Mouse (Mus musculus): ENCODE results near the gene Tst. TPM values are rescaled to one million over a fixed set of nuclear protein-coding genes. Genes with fewer than 3 reads are reported as not detected.

Gene Tst
- total and polyA plus RNA-seq, 2 experiments from 2014 or later = 36.6 to 40.1 TPM

GRCm38 (mm10) chr15:78378556-78378955 lies 27.2 kb downstream of the Tst start:
- Histone ChIP-seq H3K27ac (ENCODE audit: low read depth, low read length) (no peak overlapping the region), H3K4me2 (ENCODE audit: low read depth) (no peak overlapping the region), H3K27me3 (ENCODE audit: insufficient read depth, low read length) (no peaks in the 10 kb centered on the region), H3K9ac (no peak overlapping the region), H3K4me3 (ENCODE audit: low read depth, low read length) (no peak overlapping the region), H3K9me3 (ENCODE audit: low read length) (no peaks in the 10 kb centered on the region), H3K36me3 (ENCODE audit: insufficient read depth) (no peaks in the 10 kb centered on the region), H3K4me1 (ENCODE audit: insufficient read depth) (no peaks in the 10 kb centered on the region)
- 90% methylated on average over 10 of the region's 10 CpGs for WGBS
- TF ChIP-seq CTCF (IDR thresholded peaks at IDR 0.05; ENCODE audit: low read depth) = no peak
- DNase-seq (no peak), ATAC-seq (no peak)

GRCm38 (mm10) chr15:78377859-78378258 lies 27.8 kb downstream of the Tst start:
- no peaks in the 10 kb centered on the region for H3K4me1 ChIP-seq (ENCODE audit: insufficient read depth)
- no peak overlapping the region for H3K4me3 ChIP-seq (ENCODE audit: low read depth, low read length)
- DNase-seq = no peak
- no peaks in the 10 kb centered on the region for H3K27me3 ChIP-seq (ENCODE audit: insufficient read depth, low read length)
- H3K9me3 ChIP-seq (ENCODE audit: low read length) = no peaks in the 10 kb centered on the region
- 89% methylated on average over 10 of the region's 10 CpGs for WGBS
- no peak overlapping the region for H3K4me2 ChIP-seq (ENCODE audit: low read depth)
- no peak for ATAC-seq
- no peak overlapping the region for H3K27ac ChIP-seq (ENCODE audit: low read depth, low read length)
- no peak overlapping the region for H3K9ac ChIP-seq
- H3K36me3 ChIP-seq (ENCODE audit: insufficient read depth) = no peaks in the 10 kb centered on the region
- no peak for TF ChIP-seq CTCF (IDR thresholded peaks at IDR 0.05; ENCODE audit: low read depth)

GRCm38 (mm10) chr15:78374204-78374603 lies 31.5 kb downstream of the Tst start:
- Histone ChIP-seq H3K4me3 (ENCODE audit: low read depth, low read length) (no peak overlapping the region), H3K9me3 (ENCODE audit: low read length) (no peaks in the 10 kb centered on the region), H3K36me3 (ENCODE audit: insufficient read depth) (no peaks in the 10 kb centered on the region), H3K9ac (no peak overlapping the region), H3K27ac (ENCODE audit: low read depth, low read length) (no peak overlapping the region), H3K4me2 (ENCODE audit: low read depth) (no peak overlapping the region), H3K27me3 (ENCODE audit: insufficient read depth, low read length) (no peaks in the 10 kb centered on the region), H3K4me1 (ENCODE audit: insufficient read depth) (no peaks in the 10 kb centered on the region)
- 37% methylated on average over 3 of the region's 3 CpGs for WGBS
- no peak for TF ChIP-seq CTCF (IDR thresholded peaks at IDR 0.05; ENCODE audit: low read depth)
- DNase-seq (peak; percentile 25), ATAC-seq (no peak)

- Histone ChIP-seq H3K9ac (no peak overlapping the region), H3K4me3 (ENCODE audit: low read depth, low read length) (no peak overlapping the region), H3K36me3 (ENCODE audit: insufficient read depth) (no peaks in the 10 kb centered on the region), H3K27me3 (ENCODE audit: insufficient read depth, low read length) (no peaks in the 10 kb centered on the region), H3K4me2 (ENCODE audit: low read depth) (no peak overlapping the region), H3K4me1 (ENCODE audit: insufficient read depth) (no peaks in the 10 kb centered on the region), H3K9me3 (ENCODE audit: low read length) (no peaks in the 10 kb centered on the region), H3K27ac (ENCODE audit: low read depth, low read length) (no peak overlapping the region)
- no peak for ATAC-seq
- WGBS = 81% methylated on average over 3 of the region's 3 CpGs
- TF ChIP-seq CTCF (IDR thresholded peaks at IDR 0.05; ENCODE audit: low read depth) = no peak
- no peak for DNase-seq
Observed at GRCm38 (mm10) chr15:78372796-78373195, 32.9 kb downstream of the Tst start.

- DNase-seq (peak; percentile 30), ATAC-seq (peak; percentile 86)
- no peak overlapping the region for H3K27ac ChIP-seq (ENCODE audit: low read depth, low read length)
- no peak for TF ChIP-seq CTCF (IDR thresholded peaks at IDR 0.05; ENCODE audit: low read depth)
- no peaks in the 10 kb centered on the region for H3K4me1 ChIP-seq (ENCODE audit: insufficient read depth)
- no peak overlapping the region for H3K4me3 ChIP-seq (ENCODE audit: low read depth, low read length)
- WGBS = 0% methylated on average over 1 of the region's 1 CpGs
- H3K27me3 ChIP-seq (ENCODE audit: insufficient read depth, low read length) = no peaks in the 10 kb centered on the region
- no peaks in the 10 kb centered on the region for H3K36me3 ChIP-seq (ENCODE audit: insufficient read depth)
- H3K9ac ChIP-seq = no peak overlapping the region
- no peak overlapping the region for H3K4me2 ChIP-seq (ENCODE audit: low read depth)
- H3K9me3 ChIP-seq (ENCODE audit: low read length) = no peaks in the 10 kb centered on the region
Observed at GRCm38 (mm10) chr15:78369641-78370040, 36.1 kb downstream of the Tst start.

GRCm38 (mm10) chr15:78368926-78369346 lies 36.8 kb downstream of the Tst start:
- TF ChIP-seq CTCF (IDR thresholded peaks at IDR 0.05; ENCODE audit: low read depth) = peak; percentile 70
- Histone ChIP-seq H3K27ac (ENCODE audit: low read depth, low read length) (no peak overlapping the region), H3K9me3 (ENCODE audit: low read length) (no peaks in the 10 kb centered on the region), H3K4me2 (ENCODE audit: low read depth) (no peak overlapping the region), H3K27me3 (ENCODE audit: insufficient read depth, low read length) (no peaks in the 10 kb centered on the region), H3K9ac (no peak overlapping the region), H3K4me1 (ENCODE audit: insufficient read depth) (no peaks in the 10 kb centered on the region), H3K36me3 (ENCODE audit: insufficient read depth) (no peaks in the 10 kb centered on the region), H3K4me3 (ENCODE audit: low read depth, low read length) (no peak overlapping the region)
- DNase-seq (peak; percentile 56), ATAC-seq (peak; percentile 6; the same call in 1 of the 2 replicates)
- 11% methylated on average over 8 of the region's 8 CpGs for WGBS

GRCm38 (mm10) chr15:78367811-78368210 lies 37.9 kb downstream of the Tst start:
- DNase-seq = no peak
- Histone ChIP-seq H3K4me2 (ENCODE audit: low read depth) (no peak overlapping the region), H3K9ac (no peak overlapping the region), H3K36me3 (ENCODE audit: insufficient read depth) (no peaks in the 10 kb centered on the region), H3K27ac (ENCODE audit: low read depth, low read length) (no peak overlapping the region), H3K9me3 (ENCODE audit: low read length) (no peaks in the 10 kb centered on the region), H3K27me3 (ENCODE audit: insufficient read depth, low read length) (no peaks in the 10 kb centered on the region), H3K4me3 (ENCODE audit: low read depth, low read length) (no peak overlapping the region), H3K4me1 (ENCODE audit: insufficient read depth) (no peaks in the 10 kb centered on the region)
- no peak for ATAC-seq
- no peak for TF ChIP-seq CTCF (IDR thresholded peaks at IDR 0.05; ENCODE audit: low read depth)
- WGBS = 73% methylated on average over 3 of the region's 3 CpGs
